Mouse (Mus musculus) liver, adult 2 months (tissue): ENCODE results near the gene Sgk1.

Experiments
- CTCF ChIP-seq: fragments of 200-500 bp; IDR thresholded peaks from 2 replicates; pipeline ENCODE4 v1.5.1; 2011; ENCODE audit warnings: low read depth, low read length, control low read depth
- POLR2A ChIP-seq: fragments of 200-500 bp; IDR thresholded peaks from 2 replicates; pipeline ENCODE4 v1.6.1; 2011; ENCODE audit warnings: low read length, control low read depth; ENCODE audit not compliant: insufficient read depth; ENCODE audit errors: extremely low read depth

DNA sequence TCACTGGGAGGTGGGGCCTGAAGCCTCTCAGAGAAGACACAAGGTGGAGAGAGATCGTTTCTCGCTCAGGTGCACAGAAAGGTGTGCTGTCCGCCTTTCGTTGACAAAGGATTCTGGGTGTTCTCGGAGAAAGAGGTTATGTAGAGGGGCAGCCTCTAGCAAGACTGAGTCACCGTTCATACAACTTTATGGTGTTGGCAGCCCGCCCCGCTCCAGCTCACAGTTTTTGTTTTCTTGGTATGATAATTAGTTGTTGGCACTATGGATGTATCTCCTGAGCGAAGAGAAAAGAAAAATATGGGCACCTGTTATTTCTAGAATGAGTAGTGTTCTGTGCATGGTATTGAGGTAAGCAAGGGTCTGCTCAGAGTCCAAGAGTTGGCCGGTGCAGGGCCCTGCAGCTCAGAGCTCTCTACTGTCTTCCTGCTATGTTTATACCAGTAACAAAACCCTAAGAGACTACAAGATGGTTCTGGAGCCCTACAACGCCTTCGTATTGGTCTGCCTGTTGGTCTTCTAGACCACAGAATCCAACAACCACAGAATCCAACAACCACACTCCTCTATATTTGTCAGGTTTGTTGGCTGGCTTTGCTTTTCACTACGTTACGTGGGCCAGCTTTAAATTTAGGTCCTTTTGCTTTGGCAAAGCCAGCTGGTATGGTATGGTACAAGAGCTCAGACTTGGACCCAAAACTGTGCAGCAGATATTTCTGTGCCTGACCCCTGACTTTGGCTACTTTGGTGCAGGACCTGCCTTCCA, 28.2 kb upstream of the Sgk1 start:
- no peak for TF ChIP-seq POLR2A
- no peak for TF ChIP-seq CTCF
